Mouse (Mus musculus) urinary bladder, postnatal 4 days (tissue): ENCODE data around the gene Rbms1.

Experiments used
- DNase-seq, 2 experiments: peaks; one replicate each; pipeline ENCODE4 v3.0.0; 2021 to 2022; ENCODE audit warnings: low spot score in 2 of 2

Gene Rbms1

DNA sequence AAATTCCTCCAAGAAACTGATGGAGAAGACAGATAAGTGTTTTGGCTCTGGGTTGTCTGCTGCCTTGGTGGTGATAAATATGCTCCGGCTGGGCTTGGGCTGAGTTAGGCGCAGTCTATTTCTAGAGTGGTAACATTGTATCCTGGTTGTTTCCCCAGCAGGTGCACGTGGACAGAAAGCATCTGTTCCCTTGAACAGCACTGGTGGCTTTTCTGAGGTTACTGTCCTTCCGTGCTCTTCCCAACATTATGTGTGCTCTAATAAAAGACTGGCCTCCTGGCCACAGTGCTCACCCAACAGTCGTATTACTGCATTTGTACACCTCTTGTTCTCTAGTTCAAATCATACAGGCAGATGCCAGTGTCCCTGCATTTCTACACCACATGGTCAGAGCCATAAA, 250.1 kb downstream of the Rbms1 start:
- no peak for DNase-seq

DNA sequence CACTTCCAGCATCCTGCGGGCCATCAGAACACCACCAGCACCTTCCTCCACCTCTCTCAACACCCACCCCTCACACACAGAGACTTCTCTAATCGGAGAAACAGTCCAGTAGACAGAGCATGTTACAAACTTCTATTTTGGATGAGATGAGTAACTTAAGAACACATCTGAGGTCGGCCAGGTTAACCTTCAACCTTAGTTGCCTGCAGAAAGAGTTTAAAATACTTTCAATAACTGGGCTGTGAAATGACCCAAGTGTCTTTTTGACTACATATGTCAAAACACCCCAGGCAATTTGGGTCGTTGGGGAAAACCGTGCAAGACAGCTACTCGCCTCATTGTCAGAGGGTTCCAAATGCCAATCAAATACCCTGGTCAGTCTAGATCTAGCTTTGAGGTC, 250.5 kb downstream of the Rbms1 start:
- no peak for DNase-seq

DNA sequence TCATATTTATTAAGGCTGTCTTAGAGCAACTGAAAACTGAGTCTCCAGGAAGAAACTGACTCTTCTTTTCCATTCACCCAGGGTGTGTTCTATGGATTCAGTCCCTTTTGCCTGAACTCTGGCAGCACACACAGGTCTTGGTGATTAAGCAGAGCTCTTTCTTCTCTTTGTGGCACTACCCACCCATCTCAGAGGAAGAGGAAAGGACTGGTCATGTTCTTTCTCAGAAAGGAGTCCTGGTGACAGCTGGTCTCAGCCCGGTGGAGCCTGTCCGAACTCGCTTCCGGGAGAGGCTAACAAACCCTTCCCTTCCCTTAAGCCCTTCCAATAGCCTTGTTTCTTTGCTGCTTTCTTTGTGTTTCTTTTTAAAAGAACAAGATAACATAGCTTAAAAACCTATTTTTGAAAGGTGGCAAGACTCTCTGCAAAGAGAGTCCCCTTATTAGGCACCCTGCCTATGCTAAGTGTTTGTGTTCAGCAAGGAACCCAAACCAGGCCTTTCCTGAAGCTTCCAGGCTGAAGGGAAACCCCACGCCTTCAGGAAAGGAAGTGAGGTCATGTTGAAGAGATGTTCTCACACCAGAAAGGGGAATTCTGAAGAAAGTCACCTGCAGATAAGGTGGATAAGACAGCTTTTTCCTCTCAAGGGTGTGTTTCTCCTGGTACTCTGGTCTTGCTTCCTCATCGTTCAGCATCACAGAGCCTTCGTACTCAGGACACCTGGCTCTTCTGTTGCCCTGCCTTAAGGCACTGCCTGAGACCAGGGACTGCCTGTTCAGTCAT, 251.7 kb downstream of the Rbms1 start:
- no peak for DNase-seq

DNA sequence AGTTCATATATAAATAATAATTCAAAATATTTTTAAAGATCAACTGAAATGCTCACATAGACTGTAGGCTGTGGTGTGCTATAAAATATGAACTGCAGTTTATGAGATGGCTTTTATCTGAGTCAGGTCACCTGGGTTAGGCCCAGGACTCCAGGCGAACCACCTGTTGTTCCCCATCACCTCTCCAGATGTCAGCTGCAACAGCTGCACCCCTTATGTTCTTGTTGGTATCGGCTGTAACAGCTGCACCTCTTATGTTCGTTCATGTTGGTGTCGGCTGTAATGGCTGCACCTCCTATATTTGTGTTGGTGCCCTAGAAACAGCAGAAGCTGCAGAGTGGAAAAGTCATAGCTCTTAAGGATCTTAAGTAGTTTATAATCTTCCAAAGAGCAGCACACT, 252.7 kb downstream of the Rbms1 start:
- DNase-seq = no peak

DNA sequence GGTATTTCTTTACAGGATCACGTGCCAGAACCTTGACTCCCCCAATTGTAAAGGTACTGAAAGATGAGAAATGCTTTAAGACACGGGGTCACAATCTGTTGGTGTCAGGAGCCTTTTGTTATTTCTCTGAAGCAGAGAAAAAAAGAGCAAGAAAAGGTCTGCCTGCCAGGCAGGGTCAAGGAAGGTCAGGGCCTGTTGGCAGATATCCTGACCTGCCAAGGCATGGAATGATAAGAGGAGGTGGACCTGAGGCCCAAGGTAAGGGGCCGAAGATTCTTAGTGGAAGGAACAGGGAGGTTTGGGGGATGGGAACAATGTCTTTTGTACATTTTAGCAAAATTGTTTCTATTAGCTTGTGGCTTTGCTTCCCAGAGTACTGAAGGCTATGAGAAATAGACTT, 254.3 kb downstream of the Rbms1 start:
- DNase-seq = no peak

DNA sequence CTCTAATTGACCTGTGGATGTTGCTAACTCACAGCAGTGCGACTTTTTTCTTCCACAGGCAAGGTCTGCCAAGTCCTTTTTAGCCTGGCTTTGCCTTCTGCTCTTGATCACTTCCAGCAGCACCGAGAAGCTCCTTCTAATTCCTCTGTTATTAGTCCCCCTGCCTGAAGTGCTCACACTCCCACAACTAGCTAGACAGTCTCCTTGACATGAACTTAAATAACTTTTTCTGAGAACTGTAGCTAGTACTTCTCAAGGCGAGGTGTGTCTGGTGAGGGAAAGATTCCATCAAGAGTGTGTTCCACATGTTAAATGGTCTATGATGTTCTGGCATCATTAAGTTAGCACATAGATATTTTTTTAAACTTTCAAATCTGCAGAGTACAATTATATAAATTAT, 256.1 kb downstream of the Rbms1 start:
- peak in 1 of 2 experiments; percentile 7 for DNase-seq

DNA sequence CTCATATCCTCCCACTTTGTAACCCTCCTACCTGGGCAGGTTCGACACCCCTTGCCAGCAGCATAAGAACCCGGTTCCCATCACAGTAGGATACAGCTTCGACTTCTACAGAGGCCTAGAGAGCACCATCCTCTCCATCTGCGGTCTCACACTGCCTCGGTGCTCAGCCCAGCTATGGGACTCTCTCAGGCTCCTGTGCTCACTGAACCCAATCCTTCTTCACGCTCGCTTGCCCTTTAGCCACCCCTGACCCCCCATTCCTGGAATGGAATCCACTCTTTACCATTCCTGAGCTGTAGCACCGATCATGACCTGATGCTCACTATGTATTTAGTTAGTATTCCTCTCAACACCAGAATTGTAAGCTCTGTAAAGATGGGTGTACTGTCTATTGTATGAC, 257.6 kb downstream of the Rbms1 start:
- DNase-seq = no peak

DNA sequence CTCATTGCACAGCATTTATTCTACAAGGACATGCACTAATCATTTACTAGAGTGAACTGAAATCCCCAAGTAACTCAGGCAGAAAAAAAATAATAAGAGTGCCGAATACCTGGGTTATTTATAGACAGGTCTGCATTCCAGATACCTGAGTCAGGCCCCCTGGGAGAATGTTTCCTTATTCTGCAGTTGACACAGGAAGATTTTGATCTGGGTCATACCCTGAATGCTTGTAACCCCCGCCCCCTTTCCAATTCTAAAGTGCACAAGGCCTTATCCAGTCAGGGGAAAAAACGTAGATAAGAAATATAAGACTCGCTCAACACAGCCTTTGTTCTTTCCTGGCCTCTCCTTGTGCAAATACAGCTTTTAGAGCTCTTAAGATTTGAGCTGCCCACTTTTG, 259.7 kb downstream of the Rbms1 start:
- DNase-seq = peak in 1 of 2 experiments; percentile 17

DNA sequence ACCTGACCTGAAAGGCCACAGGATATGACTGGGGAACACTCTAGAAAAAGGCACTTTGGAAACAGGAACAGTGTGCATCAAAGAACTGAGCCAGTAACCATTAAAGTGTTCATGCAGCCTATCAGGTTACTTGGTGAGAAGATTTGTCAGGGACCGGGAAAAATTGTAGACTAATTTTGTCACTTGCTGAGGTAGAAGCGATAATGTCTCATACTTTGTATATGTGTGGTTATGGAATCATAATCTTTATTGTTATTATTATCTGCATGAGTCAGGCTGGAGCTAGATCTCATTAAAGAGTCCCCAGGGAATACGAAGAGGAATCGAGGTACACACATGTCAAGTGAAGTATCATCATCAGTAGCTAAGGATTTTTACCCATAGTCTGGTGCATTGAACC, 262.0 kb downstream of the Rbms1 start:
- no peak for DNase-seq
